Mouse (Mus musculus): ENCODE data around the gene 1110002E22Rik.

GRCm38 (mm10) chr3:138103690-138104089, 38.8 kb downstream of the 1110002E22Rik start:
- no peak for TF ChIP-seq CTCF (IDR thresholded peaks at IDR 0.05; ENCODE audit: control insufficient read depth, insufficient read depth, insufficient replicate concordance, low read depth, low read length)
- no peak for TF ChIP-seq POLR2A (IDR thresholded peaks at IDR 0.05; ENCODE audit: control insufficient read depth, low read depth, low read length)
